Mouse (Mus musculus) induced T-regulatory cell, adult 2 months (primary cell): ENCODE measurements around the gene Ptprcap.

ENCODE experiments used
- DNase-seq: peaks from one replicate; pipeline ENCODE4 v3.0.0-alpha.2; 2012; ENCODE audit warnings: low read depth

The Ptprcap gene

DNA sequence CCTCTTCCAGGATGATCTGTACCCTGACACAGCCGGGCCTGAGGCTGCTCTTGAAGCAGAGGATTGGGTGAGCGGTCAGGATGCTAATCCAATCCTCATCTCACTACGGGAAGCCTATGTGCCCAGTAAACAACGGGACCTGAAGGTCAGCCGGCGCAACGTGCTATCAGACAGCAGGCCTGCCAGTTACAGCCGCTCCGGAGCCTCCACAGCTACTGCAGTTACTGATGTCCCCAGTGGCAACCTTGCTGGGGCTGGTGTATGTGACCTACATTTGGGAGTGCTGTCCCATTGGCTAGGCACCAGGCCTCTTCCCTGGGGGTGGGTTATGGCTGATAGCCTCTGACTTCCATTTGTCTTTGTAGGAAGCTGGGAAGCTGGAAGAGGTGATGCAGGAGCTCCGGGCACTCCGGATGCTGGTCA, at the start of gene Ptprcap:
Gene Ptprcap (plus strand): TSS at position 373 of the 423 bp plus-strand sequence.
- DNase-seq, result no peak

DNA sequence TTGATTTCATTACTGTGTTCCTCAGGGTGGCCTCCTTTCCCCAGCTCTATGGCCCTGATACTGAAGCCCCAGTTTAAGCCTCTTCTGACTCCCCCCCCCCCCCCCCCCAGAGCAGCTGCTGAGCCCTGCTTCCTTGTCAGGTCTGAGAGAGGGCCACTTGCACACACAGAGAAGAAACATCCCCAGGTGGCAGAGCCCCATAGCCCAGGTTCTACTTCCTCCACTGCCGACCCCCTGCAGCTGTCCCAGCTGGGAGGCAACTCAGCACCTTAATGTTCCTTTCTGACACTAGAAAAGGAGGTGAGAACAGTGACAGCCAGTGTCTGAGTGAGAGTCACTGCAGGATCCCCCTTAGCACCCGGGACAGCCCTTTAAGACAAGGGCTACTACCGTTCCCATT, 49.6 kb upstream of the Ptprcap start:
- no peak for DNase-seq

DNA sequence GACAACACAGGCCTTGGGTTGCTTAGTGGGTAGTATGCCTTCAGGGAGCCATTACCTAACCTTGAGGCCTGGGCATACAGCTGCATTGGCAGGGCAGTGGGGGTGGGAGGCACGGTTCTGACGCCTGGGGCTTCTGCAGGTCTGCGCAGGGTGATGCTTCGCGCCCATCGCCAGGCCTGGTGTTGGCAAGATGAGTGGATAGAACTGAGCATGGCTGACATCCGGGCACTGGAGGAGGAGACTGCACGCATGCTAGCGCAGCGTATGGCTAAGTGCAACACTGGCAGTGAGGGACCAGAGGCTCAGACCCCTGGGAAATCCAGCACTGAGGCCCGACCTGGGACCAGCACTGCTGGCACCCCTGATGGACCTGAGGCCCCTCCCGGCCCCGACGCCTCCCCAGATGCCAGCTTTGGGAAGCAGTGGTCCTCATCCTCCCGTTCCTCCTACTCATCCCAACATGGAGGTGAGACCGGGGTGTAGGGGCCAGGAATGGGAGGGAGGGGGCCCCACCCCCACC, 48.7 kb upstream of the Ptprcap start:
- no peak for DNase-seq

DNA sequence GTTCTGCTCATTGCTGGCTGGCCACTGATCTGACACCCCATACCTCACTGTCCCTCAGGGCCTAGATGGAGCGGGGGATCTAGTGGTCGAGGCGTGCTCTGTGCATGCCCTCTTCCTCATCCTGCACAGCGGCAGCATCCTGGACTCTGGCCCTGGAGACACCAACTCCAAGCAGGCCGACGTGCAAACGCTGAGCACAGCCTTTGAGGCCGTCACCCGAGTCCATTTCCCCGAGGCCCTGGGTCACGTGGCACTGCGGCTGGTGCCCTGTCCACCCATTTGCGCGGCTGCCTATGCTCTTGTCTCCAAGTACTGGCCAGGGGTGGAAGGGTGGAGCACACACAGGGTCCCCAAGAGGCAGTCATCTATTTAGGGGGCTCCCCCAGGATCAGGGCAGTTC, 46.8 kb upstream of the Ptprcap start:
- DNase-seq, result no peak

DNA sequence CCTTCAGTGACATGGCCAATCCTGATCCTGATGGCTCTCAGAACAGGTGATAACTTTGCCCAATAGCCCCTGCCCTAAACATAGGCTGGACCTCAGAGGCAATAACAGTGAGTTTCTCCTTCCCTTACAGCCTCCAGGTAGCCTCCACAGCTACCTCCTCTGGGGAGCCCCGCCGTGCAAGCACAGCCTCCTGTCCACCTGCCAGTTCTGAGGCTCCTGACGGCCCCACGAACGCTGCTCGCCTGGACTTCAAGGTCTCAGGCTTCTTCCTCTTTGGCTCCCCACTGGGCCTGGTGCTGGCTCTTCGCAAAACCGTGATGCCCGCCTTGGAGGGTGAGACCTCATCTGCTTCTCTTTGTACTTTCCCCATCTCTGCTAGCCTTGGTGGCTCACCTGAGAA, 44.9 kb upstream of the Ptprcap start:
- DNase-seq, result no peak

- DNase-seq, result no peak
Measured at GRCm38 (mm10) chr19:4112063-4112960, 41.1 kb upstream of the Ptprcap start.

DNA sequence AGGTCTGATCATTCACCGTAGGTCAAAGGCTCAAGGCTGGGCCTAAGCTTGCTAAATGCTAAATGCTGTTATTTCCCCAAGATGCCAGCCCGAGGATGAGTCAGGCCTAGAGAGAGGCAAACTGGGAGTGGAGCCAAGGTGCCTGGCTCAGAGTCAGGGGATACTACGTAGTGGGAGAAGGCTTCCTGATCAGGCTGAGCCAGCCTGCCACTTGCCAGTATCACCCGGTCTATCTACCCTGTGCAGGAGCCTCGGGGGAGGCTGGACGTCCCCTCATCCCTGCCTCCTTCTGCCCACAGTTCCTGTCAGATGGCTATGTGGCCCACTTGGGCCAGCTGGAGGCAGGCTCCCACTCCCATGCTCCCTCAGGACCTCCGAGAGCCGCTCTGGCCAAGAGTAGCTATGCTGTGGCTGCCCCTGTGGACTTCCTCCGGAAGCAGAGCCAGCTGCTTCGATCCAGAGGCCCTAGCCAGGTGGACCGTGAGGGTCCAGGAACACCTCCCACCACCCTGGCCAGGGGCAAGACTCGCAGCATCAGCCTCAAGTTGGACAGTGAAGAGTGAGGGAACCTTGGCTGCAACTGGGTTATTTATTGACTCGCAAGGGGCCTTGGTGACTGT, 40.1 kb upstream of the Ptprcap start:
- DNase-seq, result no peak

DNA sequence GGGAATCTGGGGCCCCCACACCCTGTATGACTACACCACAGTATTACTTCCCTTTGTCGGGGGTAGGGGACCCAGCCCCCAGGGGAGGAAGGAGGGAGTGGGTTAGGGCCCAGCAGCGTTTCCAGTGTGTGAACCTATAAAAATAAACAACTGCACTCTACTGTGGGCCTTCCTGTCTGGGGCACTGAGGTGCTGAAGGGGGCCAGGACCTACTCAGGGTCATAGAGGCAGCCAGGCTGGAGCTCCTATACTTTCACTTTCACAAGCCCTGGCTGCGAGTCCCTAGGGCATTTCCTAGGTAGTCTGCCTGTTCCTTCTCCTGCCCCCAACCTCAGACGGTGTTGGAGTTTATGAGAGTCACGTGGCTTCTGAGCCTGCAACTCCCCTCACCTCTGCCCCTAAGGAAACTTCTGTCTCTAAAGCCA, 39.6 kb upstream of the Ptprcap start:
- DNase-seq, result peak; percentile 81

GRCm38 (mm10) chr19:4114551-4114950, 38.9 kb upstream of the Ptprcap start:
- DNase-seq, result no peak

- DNase-seq, result no peak
Measured at GRCm38 (mm10) chr19:4115144-4115543, 38.3 kb upstream of the Ptprcap start.

GRCm38 (mm10) chr19:4115816-4116215, 37.6 kb upstream of the Ptprcap start:
- no peak for DNase-seq

DNA sequence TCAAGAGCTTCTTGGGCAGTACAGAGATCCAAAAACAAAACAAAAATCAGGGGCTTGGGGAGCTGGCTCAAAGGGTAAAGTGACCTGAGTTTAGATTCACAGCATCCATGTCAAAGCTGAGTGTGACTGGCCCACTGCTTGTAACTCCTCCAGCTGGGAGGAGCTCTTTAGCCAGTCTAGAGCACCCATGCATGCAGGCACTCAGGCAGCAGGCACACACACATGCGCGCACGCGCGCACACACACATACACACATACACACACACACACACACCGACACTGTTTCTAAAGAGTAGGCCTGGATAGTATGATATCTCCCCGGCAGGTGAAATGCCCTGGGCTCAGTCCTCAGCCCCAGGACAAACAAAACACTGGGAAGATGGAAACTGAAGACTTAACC, 36.4 kb upstream of the Ptprcap start:
- no peak for DNase-seq

GRCm38 (mm10) chr19:4118350-4118749, 35.1 kb upstream of the Ptprcap start:
- peak; percentile 39 for DNase-seq

DNA sequence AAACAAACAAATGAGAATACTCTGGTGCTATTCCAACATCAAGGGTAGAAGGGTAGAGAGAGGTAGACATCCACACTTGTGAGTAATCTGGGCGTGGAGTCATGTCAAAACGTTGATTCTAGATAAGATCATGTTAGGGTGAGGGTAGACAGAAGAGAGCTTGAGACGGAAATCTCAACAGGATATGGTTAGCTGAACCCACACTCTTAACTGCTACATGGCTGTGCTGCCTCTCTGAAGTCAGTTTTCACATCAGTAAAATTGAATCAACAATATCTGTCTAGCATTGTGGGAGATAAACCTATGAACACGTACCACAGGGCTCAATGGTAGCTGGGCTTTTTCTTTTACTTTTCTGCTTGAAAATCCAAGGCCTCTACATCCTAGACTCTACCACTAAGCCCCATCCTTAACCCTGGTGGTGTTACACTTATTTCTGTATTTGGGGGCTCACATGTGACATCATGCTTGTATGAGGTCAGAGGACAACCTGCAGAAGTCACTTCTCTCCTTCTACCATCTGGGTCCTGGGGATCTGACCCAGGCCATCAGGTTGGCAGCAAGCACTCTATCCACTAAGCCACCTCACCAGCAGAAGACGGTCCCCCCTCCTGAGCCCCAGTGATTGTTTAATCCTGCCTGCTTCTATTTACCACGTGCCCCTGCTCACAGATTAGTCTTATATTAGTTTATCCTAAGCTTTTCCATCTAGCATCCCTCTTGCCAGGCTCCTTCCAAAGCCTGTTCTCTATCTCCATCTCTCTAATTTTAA, 33.5 kb upstream of the Ptprcap start:
- peak; percentile 94 for DNase-seq

- DNase-seq, result no peak
Measured at GRCm38 (mm10) chr19:4120496-4120895, 32.9 kb upstream of the Ptprcap start.

DNA sequence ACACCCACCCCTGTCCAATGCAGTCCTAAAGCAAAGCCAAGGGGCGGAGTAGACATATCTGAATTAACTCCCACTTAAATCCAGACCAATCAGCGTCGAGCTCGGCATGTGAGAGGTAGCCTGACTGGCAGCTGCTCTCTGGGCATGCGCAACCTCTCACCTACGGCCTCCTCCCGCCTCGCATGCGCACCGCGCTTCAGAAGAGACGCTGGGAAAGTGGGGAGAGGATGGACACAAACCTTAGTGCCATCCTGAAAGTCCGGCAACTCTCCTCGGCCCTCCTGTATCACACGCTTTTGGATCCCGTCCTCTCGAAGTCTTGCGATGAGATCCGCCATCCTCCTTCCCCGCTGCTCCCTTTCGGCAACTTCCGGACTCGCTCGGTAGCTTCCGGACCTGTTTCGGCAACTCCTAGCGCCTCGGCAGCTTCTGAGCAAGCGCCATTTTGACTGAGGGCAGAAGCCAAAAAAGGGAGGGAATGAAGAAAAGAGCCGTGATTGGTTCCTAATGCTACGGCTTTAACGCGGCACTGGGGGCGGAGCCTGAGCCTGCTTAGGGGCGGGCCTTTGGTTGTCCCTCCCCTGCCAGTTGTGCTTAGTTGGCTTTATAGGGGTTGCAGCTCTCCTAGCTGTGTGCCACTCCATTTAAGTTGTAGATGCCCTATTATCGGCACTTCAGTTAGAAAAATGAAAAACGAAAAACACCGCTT, 32.2 kb upstream of the Ptprcap start:
- DNase-seq, result peak; percentile 99

GRCm38 (mm10) chr19:4121896-4122295, 31.5 kb upstream of the Ptprcap start:
- DNase-seq, result peak; percentile 57

DNA sequence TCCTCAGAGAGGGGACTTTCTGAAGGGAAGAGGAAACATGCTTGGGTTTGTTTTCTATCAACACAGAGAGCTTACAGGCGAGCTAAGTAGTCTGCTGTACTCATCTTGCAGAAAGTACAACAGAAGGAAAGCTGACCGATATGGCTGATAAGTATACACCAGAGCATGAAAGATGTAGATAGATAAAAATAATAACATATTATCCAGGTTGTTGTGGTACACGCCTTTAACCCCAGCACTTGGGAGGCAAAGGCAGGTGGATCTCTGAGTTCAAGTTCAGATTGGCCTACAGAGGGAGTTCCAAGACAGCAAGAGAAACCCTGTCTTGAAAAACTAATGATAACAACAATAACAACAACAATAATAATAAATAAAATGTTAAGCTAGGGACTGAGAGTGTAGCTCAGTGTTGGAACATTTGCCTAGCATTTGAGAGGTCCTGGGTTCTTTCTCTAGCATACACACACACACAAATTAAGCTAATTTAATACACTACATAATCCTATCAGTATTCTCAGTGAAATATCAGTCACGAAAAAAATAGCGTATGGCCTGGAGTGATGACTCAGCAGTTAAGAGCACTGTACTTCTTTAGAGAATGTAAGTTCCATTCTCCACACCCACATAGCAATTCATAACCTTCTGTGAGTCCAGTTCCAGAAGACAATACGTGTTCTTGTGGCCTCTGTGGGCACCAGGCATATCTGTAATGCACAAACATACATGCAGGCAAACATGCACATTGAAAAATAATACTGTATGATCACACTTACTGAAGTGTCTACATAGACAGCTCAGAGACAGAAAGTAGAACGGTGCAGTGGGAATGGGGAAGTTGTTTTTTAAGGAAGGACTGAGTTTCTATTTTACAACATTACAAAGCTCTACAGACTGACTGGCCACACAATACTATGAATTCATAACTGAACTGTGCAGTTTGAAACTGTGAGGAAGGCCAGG, 30.7 kb upstream of the Ptprcap start:
- peak; percentile 52 for DNase-seq

- DNase-seq, result no peak
Measured at GRCm38 (mm10) chr19:4124432-4124831, 29.0 kb upstream of the Ptprcap start.

GRCm38 (mm10) chr19:4125268-4125667, 28.1 kb upstream of the Ptprcap start:
- peak; percentile 53 for DNase-seq
